Mouse (Mus musculus): Measurements from ENCODE around the gene Zfp53. TPM values are rescaled to one million over a fixed set of nuclear protein-coding genes. Genes with fewer than 3 reads are reported as not detected.

Zfp53 gene
- polyA plus RNA-seq, 1 experiment from 2014 or later, result 5.4 TPM

DNA sequence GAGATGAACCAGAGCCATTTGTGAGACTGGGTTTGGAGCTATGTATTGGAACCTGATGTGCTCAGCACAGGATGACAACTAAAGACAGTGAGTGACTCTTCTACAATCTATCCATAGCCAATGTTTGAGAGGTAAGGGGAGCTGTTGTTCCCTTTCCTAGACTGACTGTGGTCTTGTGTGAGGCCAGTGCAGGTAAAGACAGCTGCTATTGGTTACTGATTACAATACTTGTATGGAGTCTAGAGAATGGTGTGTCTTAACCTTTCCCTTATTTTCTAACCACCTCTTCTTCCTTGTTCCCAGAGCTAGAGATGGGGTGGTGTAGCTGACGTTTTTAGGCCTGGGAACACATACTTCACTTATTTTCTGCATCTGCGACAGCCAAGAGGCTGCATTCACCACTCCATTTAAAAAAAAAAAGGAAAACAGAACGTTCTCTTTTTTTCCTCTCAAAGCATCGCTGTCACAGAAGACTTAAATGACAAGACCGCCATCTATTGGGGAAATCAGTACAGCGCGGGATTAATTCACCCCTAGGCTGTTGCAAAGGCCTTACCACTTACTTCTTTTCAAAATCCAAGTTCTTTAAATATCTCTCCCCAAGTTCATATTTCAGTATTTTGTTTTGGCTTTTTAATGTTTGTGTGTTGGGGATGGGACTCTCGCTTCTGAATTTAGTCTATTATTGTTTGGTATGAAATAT lies 26.8 kb downstream of the Zfp53 start:
- 2% methylated on average over 8 of the region's 8 CpGs for WGBS (ENCODE audit: insufficient replicate concordance)
- Histone ChIP-seq H3K27me3 (ENCODE audit: control insufficient read depth, insufficient read depth, low read length) (no peaks in the 10 kb centered on the region), H3K9me3 (replicated peaks; ENCODE audit: control insufficient read depth, low read length) (no peaks in the 10 kb centered on the region), H3K4me1 (ENCODE audit: control insufficient read depth, insufficient read depth, low read length) (0 out of 2 replicates have a peak, but pooled peaks cover 2% of the 10 kb centered on the region), H3K27ac (ENCODE audit: low read depth, low read length) (no peak overlapping the region), H3K4me3 (ENCODE audit: low read depth, low read length) (peak overlapping the region; percentile 65), H3K9ac (ENCODE audit: low read depth, low read length) (no peak overlapping the region), H3K4me2 (peak overlapping the region; percentile 86), H3K36me3 (ENCODE audit: control insufficient read depth, insufficient read depth, low read length) (0 out of 2 replicates have a peak, but pooled peaks cover 3% of the 10 kb centered on the region)
- peak; percentile 41; the same call in 1 of the 2 replicates for ATAC-seq (replicated peaks; ENCODE audit: insufficient number of reproducible peaks, low FRiP score, low TSS enrichment)

DNA sequence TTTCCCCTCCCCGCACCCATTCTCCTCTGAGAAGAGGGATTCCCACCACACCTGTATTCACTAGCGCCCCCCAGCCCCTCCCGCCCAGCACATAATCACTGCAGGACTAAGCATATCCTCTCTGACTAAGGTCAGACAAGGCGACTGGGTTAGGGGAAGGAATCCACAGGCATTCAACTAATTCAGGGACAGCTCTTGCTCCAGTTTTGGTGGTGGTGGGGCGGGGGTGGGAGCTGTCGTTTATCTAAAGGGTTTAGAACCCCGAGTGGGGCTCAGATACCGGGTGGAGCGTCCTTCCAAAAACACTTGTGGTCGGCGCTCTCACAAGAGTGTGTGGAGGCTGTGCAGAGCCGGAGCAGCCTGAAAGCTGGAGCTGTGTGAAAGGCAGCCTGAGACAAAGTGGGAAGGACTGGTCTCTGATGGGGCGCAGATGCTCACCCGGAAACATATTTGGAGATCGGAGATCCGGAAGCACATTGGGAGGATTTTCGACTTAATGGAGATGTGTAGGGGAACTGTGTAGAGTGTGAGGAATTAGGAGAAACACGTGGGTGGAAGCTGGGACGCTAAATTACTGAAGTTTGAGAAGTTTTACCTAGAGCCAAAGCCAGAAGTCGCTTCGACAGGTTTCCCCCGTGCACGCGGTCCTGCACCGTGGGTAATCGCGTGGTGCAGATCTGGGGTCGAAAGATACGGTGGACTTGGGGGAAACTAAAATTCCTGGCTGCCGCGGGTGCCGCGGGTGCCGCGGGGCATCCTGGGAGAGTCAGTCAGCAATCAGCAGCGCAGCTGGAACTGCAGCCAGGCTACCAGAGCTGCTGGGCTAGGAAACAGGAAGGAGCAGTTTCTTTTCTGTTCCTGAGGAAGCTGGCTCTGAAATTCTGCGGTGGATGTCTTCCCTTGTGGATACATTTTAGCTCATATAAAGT lies 27.7 kb downstream of the Zfp53 start:
- no peaks in the 10 kb centered on the region for H3K27me3 ChIP-seq (ENCODE audit: control insufficient read depth, insufficient read depth, low read length)
- peak overlapping the region; percentile 84 for H3K27ac ChIP-seq (ENCODE audit: low read depth, low read length)
- peak overlapping the region; percentile 86 for H3K4me2 ChIP-seq
- 0 out of 2 replicates have a peak, but pooled peaks cover 3% of the 10 kb centered on the region for H3K36me3 ChIP-seq (ENCODE audit: control insufficient read depth, insufficient read depth, low read length)
- peak overlapping the region; percentile 82 for H3K9ac ChIP-seq (ENCODE audit: low read depth, low read length)
- ATAC-seq (replicated peaks; ENCODE audit: insufficient number of reproducible peaks, low FRiP score, low TSS enrichment), result peak; percentile 92
- peak overlapping the region; percentile 65 for H3K4me3 ChIP-seq (ENCODE audit: low read depth, low read length)
- H3K9me3 ChIP-seq (replicated peaks; ENCODE audit: control insufficient read depth, low read length), result no peaks in the 10 kb centered on the region
- H3K4me1 ChIP-seq (ENCODE audit: control insufficient read depth, insufficient read depth, low read length), result 0 out of 2 replicates have a peak, but pooled peaks cover 2% of the 10 kb centered on the region
- under 1% methylated on average over 37 of the region's 37 CpGs for WGBS (ENCODE audit: insufficient replicate concordance)

DNA sequence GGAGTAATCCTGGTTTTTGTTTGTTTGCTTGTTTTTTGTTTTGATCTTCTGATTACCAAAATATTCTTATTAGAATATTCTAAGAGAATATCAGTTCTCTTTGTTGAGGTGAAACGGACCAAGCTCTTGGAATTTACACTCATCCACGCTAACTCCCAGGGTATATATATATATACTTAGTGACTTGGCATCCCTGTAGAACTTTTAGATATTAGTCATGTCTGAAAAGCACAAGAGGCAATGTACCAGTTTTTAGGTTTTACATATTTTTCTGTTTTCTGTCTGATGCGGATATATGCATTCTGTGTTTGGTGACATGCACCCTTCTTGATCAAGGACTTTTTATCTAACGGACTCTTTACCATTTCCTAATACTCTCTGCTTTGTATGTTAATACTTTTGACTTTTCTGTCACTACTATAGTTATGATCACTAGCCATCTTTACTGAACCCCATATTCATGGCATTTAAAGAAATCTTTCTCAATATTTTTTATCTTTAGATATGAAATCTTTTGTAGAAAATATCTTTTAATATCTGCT lies 28.4 kb downstream of the Zfp53 start:
- 42% methylated on average over 4 of the region's 4 CpGs for WGBS (ENCODE audit: insufficient replicate concordance)

DNA sequence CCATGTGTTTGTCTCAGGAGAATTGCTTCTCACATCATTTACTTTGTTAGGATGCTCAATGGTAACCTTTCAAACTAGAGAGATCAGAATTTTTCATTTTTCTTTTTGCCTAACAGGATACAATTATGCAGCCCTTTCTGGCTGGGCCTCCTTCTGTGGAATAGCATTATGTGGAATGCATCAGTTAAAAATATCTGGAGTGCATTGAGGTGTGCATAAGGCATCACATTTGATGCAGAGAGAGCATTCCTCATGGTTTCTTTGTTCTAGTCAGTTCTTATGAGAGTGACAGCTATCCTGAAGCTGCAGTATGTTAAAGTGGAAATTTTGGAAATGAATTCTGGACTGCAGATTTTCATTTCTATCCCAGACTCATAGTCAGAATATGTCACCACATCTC lies 37.5 kb downstream of the Zfp53 start:
- ATAC-seq (replicated peaks; ENCODE audit: insufficient number of reproducible peaks, low FRiP score, low TSS enrichment), result no peak
- Histone ChIP-seq H3K9me3 (replicated peaks; ENCODE audit: control insufficient read depth, low read length) (no peaks in the 10 kb centered on the region), H3K27ac (ENCODE audit: low read depth, low read length) (no peak overlapping the region), H3K9ac (ENCODE audit: low read depth, low read length) (no peak overlapping the region), H3K4me3 (ENCODE audit: low read depth, low read length) (no peak overlapping the region), H3K4me1 (ENCODE audit: control insufficient read depth, insufficient read depth, low read length) (no peaks in the 10 kb centered on the region), H3K4me2 (no peak overlapping the region), H3K27me3 (ENCODE audit: control insufficient read depth, insufficient read depth, low read length) (no peaks in the 10 kb centered on the region), H3K36me3 (ENCODE audit: control insufficient read depth, insufficient read depth, low read length) (no peaks in the 10 kb centered on the region)

More for the DNA sequence above, 28.4 kb downstream of the Zfp53 start:
- Histone ChIP-seq H3K4me1 (ENCODE audit: control insufficient read depth, insufficient read depth, low read length) (0 out of 2 replicates have a peak, but pooled peaks cover 2% of the 10 kb centered on the region), H3K9me3 (replicated peaks; ENCODE audit: control insufficient read depth, low read length) (no peaks in the 10 kb centered on the region), H3K4me3 (ENCODE audit: low read depth, low read length) (peak overlapping the region; percentile 65), H3K4me2 (peak overlapping the region; percentile 86), H3K9ac (ENCODE audit: low read depth, low read length) (peak overlapping the region; percentile 82), H3K27me3 (ENCODE audit: control insufficient read depth, insufficient read depth, low read length) (no peaks in the 10 kb centered on the region), H3K27ac (ENCODE audit: low read depth, low read length) (peak overlapping the region; percentile 84), H3K36me3 (ENCODE audit: control insufficient read depth, insufficient read depth, low read length) (no peaks in the 10 kb centered on the region)
- ATAC-seq (replicated peaks; ENCODE audit: insufficient number of reproducible peaks, low FRiP score, low TSS enrichment), result no peak

DNA sequence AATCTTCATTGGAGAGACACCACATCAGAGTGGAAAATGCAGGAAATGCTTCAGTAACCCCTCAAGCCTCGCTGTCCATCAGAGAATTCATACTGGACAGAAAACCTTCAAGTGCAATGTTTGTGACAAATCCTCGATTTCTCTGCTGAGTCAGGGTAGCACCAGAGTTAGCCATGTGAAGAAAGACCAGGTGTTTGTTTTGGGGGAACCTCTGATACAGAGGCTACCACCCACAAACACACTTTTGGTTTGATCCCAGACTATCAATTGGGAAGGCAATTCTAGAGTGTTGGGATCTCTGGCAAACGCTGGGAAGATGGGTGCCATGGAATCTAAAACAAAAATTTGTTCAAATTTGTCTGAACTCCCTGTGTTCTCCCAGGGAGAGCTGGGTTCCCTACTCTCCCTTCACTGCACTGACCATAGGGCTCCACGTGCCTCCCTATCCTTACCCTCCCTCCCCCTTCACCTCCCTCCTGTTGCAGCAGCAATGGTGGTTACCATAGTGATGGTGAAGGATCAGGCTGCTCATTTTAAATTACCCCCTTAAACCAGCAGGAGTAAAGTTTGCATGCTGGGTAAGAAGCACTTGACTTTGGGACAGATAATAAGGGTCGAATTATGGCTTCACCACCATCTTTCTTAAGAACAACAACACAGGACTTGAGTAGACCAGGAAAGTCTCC lies 42.0 kb downstream of the Zfp53 start:
- Histone ChIP-seq H3K27me3 (ENCODE audit: control insufficient read depth, insufficient read depth, low read length) (no peaks in the 10 kb centered on the region), H3K36me3 (ENCODE audit: control insufficient read depth, insufficient read depth, low read length) (no peaks in the 10 kb centered on the region), H3K4me2 (no peak overlapping the region), H3K9me3 (replicated peaks; ENCODE audit: control insufficient read depth, low read length) (no peaks in the 10 kb centered on the region), H3K9ac (ENCODE audit: low read depth, low read length) (no peak overlapping the region), H3K4me3 (ENCODE audit: low read depth, low read length) (no peak overlapping the region), H3K4me1 (ENCODE audit: control insufficient read depth, insufficient read depth, low read length) (peaks cover 4% of the 10 kb centered on the region), H3K27ac (ENCODE audit: low read depth, low read length) (no peak overlapping the region)
- no peak for ATAC-seq (replicated peaks; ENCODE audit: insufficient number of reproducible peaks, low FRiP score, low TSS enrichment)
- 73% methylated on average over 5 of the region's 5 CpGs for WGBS (ENCODE audit: insufficient replicate concordance)

DNA sequence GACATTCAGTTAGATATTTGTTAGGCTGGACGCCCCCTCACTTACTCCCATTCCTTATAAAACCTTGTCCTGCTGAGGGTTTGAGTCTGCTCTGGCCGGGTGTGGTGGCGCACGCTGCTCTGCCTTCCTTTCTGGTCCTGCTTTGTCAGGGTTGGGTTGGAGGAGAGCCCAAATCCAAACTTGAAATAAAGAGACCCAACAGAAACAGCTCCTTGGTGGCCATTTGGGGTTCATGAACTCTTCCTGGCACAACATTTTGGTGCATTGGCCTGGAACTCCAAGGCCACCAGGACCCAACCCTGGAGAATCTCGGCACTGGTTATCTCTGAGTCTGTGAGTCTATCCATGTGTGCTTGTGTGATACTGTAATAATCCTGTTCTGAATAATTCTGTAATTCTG lies 42.8 kb downstream of the Zfp53 start:
- Histone ChIP-seq H3K4me2 (peak overlapping the region; percentile 82), H3K9ac (ENCODE audit: low read depth, low read length) (peak overlapping the region; percentile 97; the same call in 1 of the 2 replicates), H3K9me3 (replicated peaks; ENCODE audit: control insufficient read depth, low read length) (no peaks in the 10 kb centered on the region), H3K27ac (ENCODE audit: low read depth, low read length) (peak overlapping the region; percentile 95), H3K27me3 (ENCODE audit: control insufficient read depth, insufficient read depth, low read length) (no peaks in the 10 kb centered on the region), H3K4me1 (ENCODE audit: control insufficient read depth, insufficient read depth, low read length) (peaks cover 4% of the 10 kb centered on the region), H3K4me3 (ENCODE audit: low read depth, low read length) (peak overlapping the region; percentile 76), H3K36me3 (ENCODE audit: control insufficient read depth, insufficient read depth, low read length) (no peaks in the 10 kb centered on the region)
- WGBS (ENCODE audit: insufficient replicate concordance), result 66% methylated on average over 5 of the region's 5 CpGs
- no peak for ATAC-seq (replicated peaks; ENCODE audit: insufficient number of reproducible peaks, low FRiP score, low TSS enrichment)

DNA sequence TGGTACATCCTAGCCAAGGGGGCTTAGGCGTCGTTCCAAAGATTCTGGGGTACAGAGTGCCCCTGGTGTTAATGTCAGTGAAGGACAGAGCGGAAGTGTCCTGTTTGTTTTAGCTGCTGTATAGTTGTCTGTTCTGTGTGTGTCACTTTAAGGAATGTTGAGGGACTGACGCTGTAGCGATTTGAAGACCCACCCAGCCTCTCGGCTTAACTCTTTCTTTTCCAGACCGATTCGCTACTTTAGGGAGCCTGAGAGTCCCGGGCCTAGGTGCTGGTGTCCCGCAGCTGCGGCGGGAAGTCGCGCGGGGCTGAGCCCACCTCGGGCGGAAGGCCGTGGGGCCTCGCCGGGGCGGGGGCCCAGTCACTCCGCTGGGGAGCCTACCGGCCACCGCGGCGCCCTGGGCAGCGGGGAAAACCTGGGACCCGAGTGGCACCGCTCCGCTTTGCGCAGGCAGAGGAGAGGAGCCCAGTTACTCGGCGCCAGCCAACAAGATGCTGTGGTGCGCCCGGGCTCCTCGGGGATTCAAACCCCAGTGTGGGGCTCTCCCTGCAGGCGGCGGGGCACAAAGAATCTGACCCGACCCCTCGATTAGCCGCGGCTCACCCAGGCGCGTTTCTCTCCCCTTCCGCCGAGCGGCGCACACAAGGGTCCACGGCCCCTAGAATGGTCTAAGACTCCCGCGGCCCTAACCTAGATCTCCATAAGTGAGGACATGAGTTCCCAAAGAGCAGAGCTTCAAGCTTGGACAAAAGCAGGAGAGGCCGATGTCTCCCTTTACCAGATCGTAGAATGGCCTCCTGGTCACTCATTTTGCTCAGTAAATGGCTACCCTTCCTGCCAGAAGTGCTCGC lies 43.5 kb downstream of the Zfp53 start:
- Histone ChIP-seq H3K9me3 (replicated peaks; ENCODE audit: control insufficient read depth, low read length) (no peaks in the 10 kb centered on the region), H3K4me3 (ENCODE audit: low read depth, low read length) (peak overlapping the region; percentile 76), H3K4me1 (ENCODE audit: control insufficient read depth, insufficient read depth, low read length) (peaks cover 4% of the 10 kb centered on the region), H3K4me2 (peak overlapping the region; percentile 82), H3K27me3 (ENCODE audit: control insufficient read depth, insufficient read depth, low read length) (no peaks in the 10 kb centered on the region), H3K27ac (ENCODE audit: low read depth, low read length) (peak overlapping the region; percentile 95), H3K36me3 (ENCODE audit: control insufficient read depth, insufficient read depth, low read length) (no peaks in the 10 kb centered on the region), H3K9ac (ENCODE audit: low read depth, low read length) (peak overlapping the region; percentile 97)
- WGBS (ENCODE audit: insufficient replicate concordance), result 1% methylated on average over 53 of the region's 54 CpGs
- peak; percentile 76 for ATAC-seq (replicated peaks; ENCODE audit: insufficient number of reproducible peaks, low FRiP score, low TSS enrichment)
